Mouse (Mus musculus): ENCODE data around the gene Ank3. TPM values are rescaled to one million over a fixed set of nuclear protein-coding genes. Genes with fewer than 3 reads are reported as not detected.

Gene Ank3
- total and polyA plus RNA-seq, 2 experiments from 2014 or later = 56.7 to 267 TPM

- H3K4me1 ChIP-seq (ENCODE audit: insufficient read depth) = no peaks in the 10 kb centered on the region
- H3K9me3 ChIP-seq (ENCODE audit: low read length) = no peaks in the 10 kb centered on the region
- no peak overlapping the region for H3K4me2 ChIP-seq (ENCODE audit: low read depth)
- H3K27ac ChIP-seq (ENCODE audit: low read depth, low read length) = no peak overlapping the region
- ATAC-seq (no peak), DNase-seq (no peak)
- H3K4me3 ChIP-seq (ENCODE audit: low read depth, low read length) = no peak overlapping the region
- H3K27me3 ChIP-seq (ENCODE audit: insufficient read depth, low read length) = no peaks in the 10 kb centered on the region
- no peaks in the 10 kb centered on the region for H3K36me3 ChIP-seq (ENCODE audit: insufficient read depth)
- no peak for TF ChIP-seq CTCF (IDR thresholded peaks at IDR 0.05; ENCODE audit: low read depth)
- H3K9ac ChIP-seq = no peak overlapping the region
- WGBS = 78% methylated on average over 1 of the region's 1 CpGs
Measured at GRCm38 (mm10) chr10:69383186-69383585, 15.4 kb upstream of the Ank3 start.

- TF ChIP-seq CTCF (IDR thresholded peaks at IDR 0.05; ENCODE audit: low read depth) = no peak
- no peaks in the 10 kb centered on the region for H3K36me3 ChIP-seq (ENCODE audit: insufficient read depth)
- no peaks in the 10 kb centered on the region for H3K4me1 ChIP-seq (ENCODE audit: insufficient read depth)
- H3K27me3 ChIP-seq (ENCODE audit: insufficient read depth, low read length) = no peaks in the 10 kb centered on the region
- ATAC-seq (no peak), DNase-seq (no peak)
- no peak overlapping the region for H3K27ac ChIP-seq (ENCODE audit: low read depth, low read length)
- no peak overlapping the region for H3K4me2 ChIP-seq (ENCODE audit: low read depth)
- H3K9ac ChIP-seq = no peak overlapping the region
- no peak overlapping the region for H3K4me3 ChIP-seq (ENCODE audit: low read depth, low read length)
- WGBS = 88% methylated on average over 11 of the region's 11 CpGs
- no peaks in the 10 kb centered on the region for H3K9me3 ChIP-seq (ENCODE audit: low read length)
Measured at GRCm38 (mm10) chr10:69384640-69385039, 13.9 kb upstream of the Ank3 start.

- Histone ChIP-seq H3K36me3 (ENCODE audit: insufficient read depth) (no peaks in the 10 kb centered on the region), H3K27ac (ENCODE audit: low read depth, low read length) (no peak overlapping the region), H3K9me3 (ENCODE audit: low read length) (no peaks in the 10 kb centered on the region), H3K27me3 (ENCODE audit: insufficient read depth, low read length) (no peaks in the 10 kb centered on the region), H3K4me1 (ENCODE audit: insufficient read depth) (no peaks in the 10 kb centered on the region), H3K9ac (no peak overlapping the region), H3K4me2 (ENCODE audit: low read depth) (no peak overlapping the region), H3K4me3 (ENCODE audit: low read depth, low read length) (no peak overlapping the region)
- no peak for TF ChIP-seq CTCF (IDR thresholded peaks at IDR 0.05; ENCODE audit: low read depth)
- 95% methylated on average over 8 of the region's 8 CpGs for WGBS
- ATAC-seq = no peak
- no peak for DNase-seq
Measured at GRCm38 (mm10) chr10:69385136-69385535, 13.4 kb upstream of the Ank3 start.

GRCm38 (mm10) chr10:69386767-69387166, 11.8 kb upstream of the Ank3 start:
- Histone ChIP-seq H3K9me3 (ENCODE audit: low read length) (no peaks in the 10 kb centered on the region), H3K4me3 (ENCODE audit: low read depth, low read length) (no peak overlapping the region), H3K4me1 (ENCODE audit: insufficient read depth) (no peaks in the 10 kb centered on the region), H3K27me3 (ENCODE audit: insufficient read depth, low read length) (no peaks in the 10 kb centered on the region), H3K27ac (ENCODE audit: low read depth, low read length) (no peak overlapping the region), H3K36me3 (ENCODE audit: insufficient read depth) (no peaks in the 10 kb centered on the region), H3K9ac (no peak overlapping the region), H3K4me2 (ENCODE audit: low read depth) (no peak overlapping the region)
- TF ChIP-seq CTCF (IDR thresholded peaks at IDR 0.05; ENCODE audit: low read depth) = no peak
- DNase-seq (no peak), ATAC-seq (no peak)
- 90% methylated on average over 8 of the region's 8 CpGs for WGBS

GRCm38 (mm10) chr10:69389511-69389910, 9.1 kb upstream of the Ank3 start:
- ATAC-seq = no peak
- H3K36me3 ChIP-seq (ENCODE audit: insufficient read depth) = no peaks in the 10 kb centered on the region
- no peak overlapping the region for H3K27ac ChIP-seq (ENCODE audit: low read depth, low read length)
- H3K4me1 ChIP-seq (ENCODE audit: insufficient read depth) = no peaks in the 10 kb centered on the region
- no peak overlapping the region for H3K4me3 ChIP-seq (ENCODE audit: low read depth, low read length)
- no peak overlapping the region for H3K4me2 ChIP-seq (ENCODE audit: low read depth)
- no peaks in the 10 kb centered on the region for H3K27me3 ChIP-seq (ENCODE audit: insufficient read depth, low read length)
- no peaks in the 10 kb centered on the region for H3K9me3 ChIP-seq (ENCODE audit: low read length)
- TF ChIP-seq CTCF (IDR thresholded peaks at IDR 0.05; ENCODE audit: low read depth) = no peak
- WGBS = 91% methylated on average over 4 of the region's 4 CpGs
- no peak for DNase-seq
- no peak overlapping the region for H3K9ac ChIP-seq

- peak overlapping the region; percentile 52 for H3K4me3 ChIP-seq (ENCODE audit: low read depth, low read length)
- peaks cover 25% of the 10 kb centered on the region for H3K27me3 ChIP-seq (ENCODE audit: insufficient read depth, low read length)
- H3K9me3 ChIP-seq (ENCODE audit: low read length) = no peaks in the 10 kb centered on the region
- peak; percentile 28 for DNase-seq
- H3K4me1 ChIP-seq (ENCODE audit: insufficient read depth) = peaks cover 11% of the 10 kb centered on the region; the same call in 1 of the 2 replicates
- 2% methylated on average over 26 of the region's 26 CpGs for WGBS
- peak; percentile 40; the same call in 1 of the 2 replicates for ATAC-seq
- H3K4me2 ChIP-seq (ENCODE audit: low read depth) = peak overlapping the region; percentile 100
- peak overlapping the region; percentile 44; the same call in 1 of the 2 replicates for H3K9ac ChIP-seq
- TF ChIP-seq CTCF (IDR thresholded peaks at IDR 0.05; ENCODE audit: low read depth) = no peak
- no peak overlapping the region for H3K27ac ChIP-seq (ENCODE audit: low read depth, low read length)
- no peaks in the 10 kb centered on the region for H3K36me3 ChIP-seq (ENCODE audit: insufficient read depth)
Measured at GRCm38 (mm10) chr10:69398197-69398762, 293 bp upstream of the Ank3 start.

- Histone ChIP-seq H3K9ac (no peak overlapping the region), H3K4me1 (ENCODE audit: insufficient read depth) (peaks cover 11% of the 10 kb centered on the region; the same call in 1 of the 2 replicates), H3K9me3 (ENCODE audit: low read length) (no peaks in the 10 kb centered on the region), H3K27ac (ENCODE audit: low read depth, low read length) (no peak overlapping the region), H3K4me3 (ENCODE audit: low read depth, low read length) (peak overlapping the region; percentile 52), H3K4me2 (ENCODE audit: low read depth) (peak overlapping the region; percentile 100), H3K36me3 (ENCODE audit: insufficient read depth) (no peaks in the 10 kb centered on the region), H3K27me3 (ENCODE audit: insufficient read depth, low read length) (peaks cover 25% of the 10 kb centered on the region)
- TF ChIP-seq CTCF (IDR thresholded peaks at IDR 0.05; ENCODE audit: low read depth) = no peak
- peak; percentile 20 for DNase-seq
- no peak; the same call in 1 of the 2 replicates for ATAC-seq
- 4% methylated on average over 17 of the region's 17 CpGs for WGBS
Measured at GRCm38 (mm10) chr10:69399814-69400385, 1.3 kb downstream of the Ank3 start.

All from forebrain, postnatal 0 days (tissue).